Mouse (Mus musculus) C2C12 (cell line): ENCODE data around the gene Blvra. TPM values are rescaled to one million over a fixed set of nuclear protein-coding genes. Genes with fewer than 3 reads are reported as not detected.

ENCODE experiments used
- H3K27me3 ChIP-seq: one replicate; pipeline ENCODE4 v1.6.1; 2011; ENCODE audit not compliant: control insufficient read depth, insufficient read depth, insufficient read length
- H3K36me3 ChIP-seq: one replicate; pipeline ENCODE4 v1.6.1; 2011; ENCODE audit not compliant: control insufficient read depth, insufficient read depth
- H3K4me3 ChIP-seq: one replicate; pipeline ENCODE4 v1.5.1; 2011; ENCODE audit warnings: mild to moderate bottlenecking, control low read depth; ENCODE audit not compliant: poor library complexity, insufficient read depth, severe bottlenecking
- H3K79me2 ChIP-seq: one replicate; pipeline ENCODE4 v1.6.1; 2011; ENCODE audit not compliant: control insufficient read depth, insufficient read depth
- H3K79me3 ChIP-seq: one replicate; pipeline ENCODE4 v1.6.1; 2011; ENCODE audit warnings: low read depth, control low read depth
- H3ac ChIP-seq: one replicate; pipeline ENCODE3; 2011; ENCODE audit warnings: low read depth; ENCODE audit not compliant: control insufficient read depth, insufficient read length
- CEBPB ChIP-seq: IDR thresholded peaks from one replicate; pipeline ENCODE4 v1.6.1; 2011; ENCODE audit warnings: low read depth, mild to moderate bottlenecking, control low read depth, moderate library complexity
- CTCF ChIP-seq: IDR thresholded peaks from one replicate; pipeline ENCODE4 v1.5.1; 2011; ENCODE audit not compliant: control insufficient read depth, insufficient read depth, insufficient read length
- FOSL1 ChIP-seq: IDR thresholded peaks from one replicate; pipeline ENCODE4 v1.8.0; 2011; ENCODE audit warnings: mild to moderate bottlenecking, low read length; ENCODE audit not compliant: poor library complexity, insufficient read depth, severe bottlenecking
- MAX ChIP-seq: IDR thresholded peaks from one replicate; pipeline ENCODE4 v1.6.1; 2011; ENCODE audit warnings: mild to moderate bottlenecking, control low read depth
- MYOD1 ChIP-seq: IDR thresholded peaks from one replicate; pipeline ENCODE4 v1.6.1; 2011; ENCODE audit warnings: low read depth; ENCODE audit not compliant: control insufficient read depth, insufficient read length
- MYOG ChIP-seq: IDR thresholded peaks from one replicate; pipeline ENCODE4 v1.6.1; 2011; ENCODE audit not compliant: control insufficient read depth, insufficient read length; ENCODE audit errors: extremely low read depth
- USF1 ChIP-seq: IDR thresholded peaks from one replicate; pipeline ENCODE4 v1.6.1; 2011; ENCODE audit warnings: low read depth, mild to moderate bottlenecking, control low read depth, moderate library complexity
- microRNA-seq: library from miRNA; unstranded; fragments of <30 nt; microRNA quantifications from one replicate; pipeline ENCODE4, GENCODE M21; 2019; ENCODE audit warnings: borderline microRNAs expressed
- polyA plus RNA-seq: library from polyadenylated mRNA; unstranded; fragments of >200 nt; fragmentation: generic; extraction: Trizol; gene quantifications from one replicate; pipeline ENCODE4 v1.2.1, GENCODE M21; 2012; ENCODE audit warnings: missing spikeins

The Blvra gene
- polyA plus RNA-seq, 1 experiment: 32.6 TPM

DNA sequence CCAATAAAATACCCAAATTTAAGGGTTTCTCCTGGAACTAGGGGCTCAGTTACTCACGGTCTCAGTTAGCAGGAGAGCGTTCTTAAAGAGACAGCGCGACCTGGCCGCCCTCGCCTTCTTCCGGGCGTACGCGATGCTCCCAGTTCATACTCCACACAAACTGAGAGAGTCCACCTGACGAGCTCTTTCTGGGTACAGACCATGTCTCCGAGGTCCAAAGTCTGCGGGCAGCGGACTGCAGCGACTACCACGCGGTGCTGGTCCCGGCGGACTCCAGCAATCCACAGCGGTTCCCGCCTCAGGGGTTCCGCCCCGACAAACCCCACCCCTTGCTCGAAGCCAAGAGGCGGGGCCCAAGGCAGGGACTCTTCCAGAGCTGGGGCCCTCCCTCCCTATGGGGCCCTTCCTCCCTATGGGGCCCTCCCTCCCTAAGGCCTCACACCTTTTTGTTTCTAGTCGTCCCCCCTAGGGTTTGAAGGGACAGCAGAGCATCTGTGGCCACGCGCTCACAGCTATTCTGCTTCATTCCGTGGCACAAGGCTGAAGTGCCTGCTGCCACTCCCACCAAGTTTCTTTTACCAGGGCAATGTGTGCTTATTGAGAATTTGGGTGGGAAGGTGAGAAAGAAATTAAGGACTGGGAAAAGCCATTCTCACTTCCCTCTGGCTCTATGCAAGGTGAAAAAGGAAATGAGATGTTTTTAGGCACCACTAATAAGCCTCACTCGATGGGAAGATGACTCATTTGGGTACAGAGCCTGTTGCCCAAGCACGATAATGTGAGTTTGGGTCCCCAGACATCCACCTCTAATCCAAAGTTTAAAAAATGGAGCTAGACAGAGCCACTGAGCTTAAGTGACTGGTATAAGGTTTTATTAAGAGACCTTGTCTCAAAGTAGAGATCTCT, 72.9 kb downstream of the Blvra start, which contains the start of gene Itpripl1:
Gene Itpripl1 (minus strand): TSS at position 285 of the 906 bp plus-strand sequence.
- Histone ChIP-seq H3K79me3 (no peaks in the 10 kb centered on the region), H3ac (peak within 1 kb of the TSS; percentile 75), H3K36me3 (no peaks in the 10 kb centered on the region), H3K79me2 (no peaks in the 10 kb centered on the region), H3K27me3 (no peaks in the 10 kb centered on the region), H3K4me3 (peak within 1 kb of the TSS; percentile 26)
- TF ChIP-seq MYOG (no peak), MAX (no peak), CTCF (no peak), MYOD1 (no peak), CEBPB (no peak), FOSL1 (no peak), USF1 (no peak)

DNA sequence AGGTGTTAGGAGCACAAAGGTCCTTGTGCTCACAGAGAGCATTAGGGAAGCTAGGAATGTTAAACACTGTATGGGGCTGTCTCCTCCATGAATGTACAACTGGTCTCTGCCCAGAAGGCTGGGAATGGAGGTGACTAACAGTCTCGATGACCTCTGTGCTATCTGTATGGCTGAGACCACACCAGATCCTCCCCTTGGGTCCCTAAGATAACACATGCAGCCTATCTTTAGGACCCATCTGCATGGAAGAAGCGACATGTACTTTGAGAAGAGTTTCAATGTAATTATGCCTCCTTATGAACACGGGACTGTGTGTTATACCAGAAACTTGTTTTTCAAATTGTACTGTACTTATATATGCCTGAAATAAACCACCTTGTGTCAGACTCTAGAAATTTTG, 75.2 kb downstream of the Blvra start:
- H3ac ChIP-seq: no peak overlapping the region
- H3K27me3 ChIP-seq: no peaks in the 10 kb centered on the region
- no peak for TF ChIP-seq MAX
- no peak for TF ChIP-seq CTCF
- TF ChIP-seq USF1: no peak
- H3K79me3 ChIP-seq: no peaks in the 10 kb centered on the region
- no peak overlapping the region for H3K4me3 ChIP-seq
- no peaks in the 10 kb centered on the region for H3K36me3 ChIP-seq
- H3K79me2 ChIP-seq: no peaks in the 10 kb centered on the region

Small RNA genes within 50 kb of the gene (microRNA-seq; reads per million reads assigned to microRNA genes)
- not detected for gene Gm24081

Other genes starting within 250 kb of the Blvra start
- gene Trpm7, start 194.4 kb upstream of the Blvra start, polyA plus RNA-seq: 6.1 TPM
- 15.3 TPM for gene Sppl2a, start 137.4 kb upstream of the Blvra start, polyA plus RNA-seq
- gene Ap4e1, start 61.9 kb upstream of the Blvra start, polyA plus RNA-seq: 2.6 TPM
- gene Ncaph, start 63.3 kb downstream of the Blvra start, polyA plus RNA-seq: 34.6 TPM
- gene Itpripl1, start 72.8 kb downstream of the Blvra start, polyA plus RNA-seq: 4.1 TPM
- gene 1810024B03Rik, start 137.6 kb downstream of the Blvra start, polyA plus RNA-seq: 1.5 TPM
- gene Snrnp200, start 137.7 kb downstream of the Blvra start, polyA plus RNA-seq: 46.8 TPM
- 44.4 TPM for gene Ciao1, start 177.2 kb downstream of the Blvra start, polyA plus RNA-seq
- 16.8 TPM for gene Tmem127, start 177.2 kb downstream of the Blvra start, polyA plus RNA-seq
- gene Stard7, start 199.6 kb downstream of the Blvra start, polyA plus RNA-seq: 25.2 TPM